Mouse (Mus musculus) forebrain, embryonic 12.5 days (tissue): ENCODE data around the gene Gm42674. TPM values are rescaled to one million over a fixed set of nuclear protein-coding genes. Genes with fewer than 3 reads are reported as not detected.

Experiments used
- ATAC-seq: fragments of 200-750 bp; cut with Nextera tagmentation; 2 replicates; pipeline ENCODE4 v1.8.0; 2017; ENCODE audit warnings: moderate TSS enrichment; ENCODE audit not compliant: low FRiP score
- H3K27ac ChIP-seq: fragments of 300-500 bp; sonication (generic); 2 replicates; pipeline ENCODE4 v1.5.1; 2016; ENCODE audit warnings: mild to moderate bottlenecking
- H3K27me3 ChIP-seq: fragments of 300-500 bp; sonication (generic); 2 replicates; pipeline ENCODE4 v1.6.1; 2016; ENCODE audit warnings: mild to moderate bottlenecking
- H3K36me3 ChIP-seq: fragments of 300-500 bp; sonication (generic); replicated peaks from 2 replicates; pipeline ENCODE4 v1.6.1; 2016; ENCODE audit warnings: mild to moderate bottlenecking
- H3K4me1 ChIP-seq: fragments of 300-500 bp; sonication (generic); 2 replicates; pipeline ENCODE4 v1.6.1; 2016
- H3K4me2 ChIP-seq: fragments of 300-500 bp; sonication (generic); 2 replicates; pipeline ENCODE4 v1.6.1; 2016; ENCODE audit warnings: mild to moderate bottlenecking, moderate library complexity
- H3K4me3 ChIP-seq: fragments of 300-500 bp; sonication (generic); replicated peaks from 2 replicates; pipeline ENCODE4 v1.5.1; 2016; ENCODE audit warnings: mild to moderate bottlenecking
- H3K9ac ChIP-seq: fragments of 300-500 bp; sonication (generic); 2 replicates; pipeline ENCODE4 v1.6.1; 2016; ENCODE audit warnings: mild to moderate bottlenecking
- H3K9me3 ChIP-seq: fragments of 300-500 bp; sonication (generic); 2 replicates; pipeline ENCODE4 v1.6.1; 2016
- WGBS: fragments of 180-500 bp; shearing (Covaris S2); methylation state at CpG from one replicate; pipeline ENCODE4 v1.1.7; 2016; 5-methylcytosine and 5-hydroxymethylcytosine counted together
- polyA plus RNA-seq: library from polyadenylated mRNA; unstranded; fragments of >200 nt; fragmentation: Nextera tagmentation; extraction: Ambion mirVana; gene quantifications from 2 replicates; pipeline ENCODE4 v1.2.1, GENCODE M21; 2016

The Gm42674 gene
- polyA plus RNA-seq, 1 experiment from 2014 or later: not detected

GRCm38 (mm10) chr3:90600458-90601195, 1.1 kb upstream of the Gm42674 start:
- Histone ChIP-seq H3K9ac (no peak overlapping the region), H3K4me3 (no peak overlapping the region), H3K27ac (no peak overlapping the region), H3K36me3 (no peaks in the 10 kb centered on the region), H3K4me1 (peaks cover 10% of the 10 kb centered on the region; the same call in 1 of the 2 replicates), H3K4me2 (no peak overlapping the region), H3K9me3 (no peaks in the 10 kb centered on the region), H3K27me3 (no peaks in the 10 kb centered on the region)
- no peak for ATAC-seq
- WGBS: 84% methylated on average over 8 of the region's 8 CpGs

GRCm38 (mm10) chr3:90603623-90604022, 1.9 kb downstream of the Gm42674 start, which contains the start of gene S100a4:
TSS of gene S100a4 (plus strand) at chr3:90603771.
- H3K4me3 ChIP-seq: no peak within 1 kb of the TSS
- 79% methylated on average over 3 of the region's 3 CpGs for WGBS
- peak within 1 kb of the TSS; percentile 50; the same call in 1 of the 2 replicates for H3K27ac ChIP-seq
- no peaks in the 10 kb centered on the region for H3K36me3 ChIP-seq
- H3K27me3 ChIP-seq: no peaks in the 10 kb centered on the region
- H3K9ac ChIP-seq: no peak within 1 kb of the TSS
- ATAC-seq: no peak
- peaks cover 10% of the 10 kb centered on the region; the same call in 1 of the 2 replicates for H3K4me1 ChIP-seq
- H3K4me2 ChIP-seq: no peak within 1 kb of the TSS
- H3K9me3 ChIP-seq: no peaks in the 10 kb centered on the region

- H3K4me3 ChIP-seq: no peak overlapping the region
- ATAC-seq: peak; percentile 81; the same call in 1 of the 2 replicates
- peaks cover 10% of the 10 kb centered on the region; the same call in 1 of the 2 replicates for H3K4me1 ChIP-seq
- no peaks in the 10 kb centered on the region for H3K27me3 ChIP-seq
- 49% methylated on average over 4 of the region's 4 CpGs for WGBS
- H3K36me3 ChIP-seq: no peaks in the 10 kb centered on the region
- H3K9ac ChIP-seq: no peak overlapping the region
- H3K9me3 ChIP-seq: no peaks in the 10 kb centered on the region
- H3K4me2 ChIP-seq: no peak overlapping the region
- H3K27ac ChIP-seq: peak overlapping the region; percentile 50; the same call in 1 of the 2 replicates
These were observed 2.7 kb downstream of the Gm42674 start for GRCm38 (mm10) chr3:90604416-90604815.

GRCm38 (mm10) chr3:90605049-90605448, 3.3 kb downstream of the Gm42674 start:
- Histone ChIP-seq H3K4me3 (no peak overlapping the region), H3K36me3 (no peaks in the 10 kb centered on the region), H3K27ac (no peak overlapping the region; the same call in 1 of the 2 replicates), H3K9me3 (no peaks in the 10 kb centered on the region), H3K4me1 (peaks cover 10% of the 10 kb centered on the region; the same call in 1 of the 2 replicates), H3K27me3 (0 out of 2 replicates have a peak, but pooled peaks cover 2% of the 10 kb centered on the region), H3K4me2 (no peak overlapping the region), H3K9ac (no peak overlapping the region)
- WGBS: 79% methylated on average over 3 of the region's 3 CpGs
- no peak for ATAC-seq

- no peak overlapping the region for H3K4me3 ChIP-seq
- no peak overlapping the region for H3K4me2 ChIP-seq
- H3K4me1 ChIP-seq: peaks cover 10% of the 10 kb centered on the region; the same call in 1 of the 2 replicates
- H3K9me3 ChIP-seq: no peaks in the 10 kb centered on the region
- WGBS: 91% methylated on average over 2 of the region's 2 CpGs
- ATAC-seq: no peak
- no peaks in the 10 kb centered on the region for H3K36me3 ChIP-seq
- H3K9ac ChIP-seq: no peak overlapping the region
- H3K27me3 ChIP-seq: 0 out of 2 replicates have a peak, but pooled peaks cover 2% of the 10 kb centered on the region
- no peak overlapping the region for H3K27ac ChIP-seq
These were observed 4.0 kb downstream of the Gm42674 start for GRCm38 (mm10) chr3:90605736-90606135.

- no peak overlapping the region for H3K4me3 ChIP-seq
- H3K36me3 ChIP-seq: no peaks in the 10 kb centered on the region
- WGBS: 81% methylated on average over 6 of the region's 6 CpGs
- H3K9ac ChIP-seq: no peak overlapping the region
- no peak for ATAC-seq
- peaks cover 10% of the 10 kb centered on the region; the same call in 1 of the 2 replicates for H3K4me1 ChIP-seq
- no peak overlapping the region for H3K4me2 ChIP-seq
- no peaks in the 10 kb centered on the region for H3K9me3 ChIP-seq
- no peak overlapping the region for H3K27ac ChIP-seq
- H3K27me3 ChIP-seq: 0 out of 2 replicates have a peak, but pooled peaks cover 2% of the 10 kb centered on the region
These were observed 4.5 kb downstream of the Gm42674 start for GRCm38 (mm10) chr3:90606185-90606584.

GRCm38 (mm10) chr3:90607361-90607760, 5.7 kb downstream of the Gm42674 start:
- Histone ChIP-seq H3K4me2 (no peak overlapping the region), H3K4me1 (peaks cover 10% of the 10 kb centered on the region; the same call in 1 of the 2 replicates), H3K4me3 (no peak overlapping the region), H3K9me3 (no peaks in the 10 kb centered on the region), H3K27me3 (peaks cover 8% of the 10 kb centered on the region; the same call in 1 of the 2 replicates), H3K9ac (no peak overlapping the region), H3K27ac (no peak overlapping the region), H3K36me3 (no peaks in the 10 kb centered on the region)
- WGBS: 89% methylated on average over 3 of the region's 3 CpGs
- no peak for ATAC-seq

- Histone ChIP-seq H3K9me3 (no peaks in the 10 kb centered on the region), H3K36me3 (no peaks in the 10 kb centered on the region), H3K4me1 (peaks cover 16% of the 10 kb centered on the region), H3K4me3 (no peak within 1 kb of the TSS), H3K27ac (no peak within 1 kb of the TSS), H3K27me3 (peaks cover 11% of the 10 kb centered on the region), H3K4me2 (no peak within 1 kb of the TSS), H3K9ac (no peak within 1 kb of the TSS)
- WGBS: 64% methylated on average over 3 of the region's 3 CpGs
- ATAC-seq: no peak
These were observed 6.5 kb downstream of the Gm42674 start, which contains the start of gene S100a5 for GRCm38 (mm10) chr3:90608223-90608622. TSS of gene S100a5 (plus strand) at chr3:90608523.

GRCm38 (mm10) chr3:90609102-90609501, 7.4 kb downstream of the Gm42674 start:
- no peak overlapping the region for H3K4me2 ChIP-seq
- H3K9ac ChIP-seq: no peak overlapping the region
- ATAC-seq: no peak
- H3K27me3 ChIP-seq: peaks cover 20% of the 10 kb centered on the region
- no peaks in the 10 kb centered on the region for H3K9me3 ChIP-seq
- H3K4me1 ChIP-seq: peaks cover 16% of the 10 kb centered on the region
- H3K36me3 ChIP-seq: no peaks in the 10 kb centered on the region
- no peak overlapping the region for H3K27ac ChIP-seq
- no peak overlapping the region for H3K4me3 ChIP-seq

- no peaks in the 10 kb centered on the region for H3K36me3 ChIP-seq
- no peak overlapping the region for H3K9ac ChIP-seq
- H3K4me1 ChIP-seq: peaks cover 6% of the 10 kb centered on the region
- no peak overlapping the region for H3K4me3 ChIP-seq
- peaks cover 21% of the 10 kb centered on the region for H3K27me3 ChIP-seq
- no peaks in the 10 kb centered on the region for H3K9me3 ChIP-seq
- H3K4me2 ChIP-seq: no peak overlapping the region
- no peak for ATAC-seq
- H3K27ac ChIP-seq: no peak overlapping the region
- WGBS: 92% methylated on average over 3 of the region's 3 CpGs
These were observed 9.8 kb downstream of the Gm42674 start for GRCm38 (mm10) chr3:90611494-90611893.

- Histone ChIP-seq H3K4me1 (peaks cover 6% of the 10 kb centered on the region), H3K36me3 (no peaks in the 10 kb centered on the region), H3K4me2 (no peak overlapping the region), H3K4me3 (no peak overlapping the region), H3K9ac (no peak overlapping the region), H3K9me3 (no peaks in the 10 kb centered on the region), H3K27me3 (peaks cover 21% of the 10 kb centered on the region), H3K27ac (no peak overlapping the region)
- ATAC-seq: no peak
- 62% methylated on average over 4 of the region's 4 CpGs for WGBS
These were observed 10.4 kb downstream of the Gm42674 start for GRCm38 (mm10) chr3:90612061-90612460.

- Histone ChIP-seq H3K9ac (peak within 1 kb of the TSS; percentile 45), H3K27ac (no peak within 1 kb of the TSS), H3K4me1 (peaks cover 6% of the 10 kb centered on the region), H3K4me3 (peak within 1 kb of the TSS; percentile 34), H3K9me3 (no peaks in the 10 kb centered on the region; the same call in 1 of the 2 replicates), H3K27me3 (peaks cover 21% of the 10 kb centered on the region), H3K36me3 (no peaks in the 10 kb centered on the region), H3K4me2 (peak within 1 kb of the TSS; percentile 65)
- WGBS: 1% methylated on average over 23 of the region's 23 CpGs
- ATAC-seq: peak; percentile 76
These were observed 11.1 kb downstream of the Gm42674 start, which contains the start of gene S100a6 for GRCm38 (mm10) chr3:90612728-90613291. TSS of gene S100a6 (plus strand) at chr3:90612882.
